ENCODE assay signal across 25 mouse cellular contexts in the genomic region with DNA sequence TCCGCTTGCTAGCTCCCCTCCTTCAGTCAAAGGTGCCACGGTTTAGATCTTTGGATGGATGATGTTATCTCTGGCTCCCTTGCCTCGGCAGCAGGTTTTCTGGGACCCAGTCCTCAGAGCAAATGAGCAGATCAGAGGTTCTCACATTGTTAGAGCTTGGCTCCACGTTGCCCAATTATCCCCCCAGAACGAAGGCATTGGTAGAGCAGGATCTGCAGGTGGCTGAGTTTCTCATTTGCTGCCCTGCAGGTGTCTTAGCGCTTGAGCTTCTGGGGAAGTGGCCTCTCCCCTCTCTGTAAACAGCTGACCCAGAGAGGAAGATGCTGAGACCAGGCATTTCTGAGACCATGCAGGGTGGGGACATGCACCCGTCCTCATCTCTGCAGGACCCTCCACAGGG.
"Had no signal": no experiment of that assay in that cellular context is flagged by ENCODE, and none has a peak within 500 bp of the region (broad histone marks: within the 10 kb centered on the region; RNA-seq: fewer than 3 reads in every experiment).

No protein-coding gene starts in this region.

- H3K9me3 ChIP-seq: heart, embryonic 10.5 days; heart, embryonic 12.5 days; hindbrain, embryonic 15.5 days; intestine, embryonic 15.5 days; limb, embryonic 10.5 days; liver, embryonic 13.5 days; liver, embryonic 15.5 days had no signal

- H3K4me3 ChIP-seq: gastrocnemius, adult 2 months; heart, embryonic 10.5 days; heart, embryonic 12.5 days; hindbrain, embryonic 15.5 days; intestine, embryonic 15.5 days; layer of hippocampus, adult 2 months; left cerebral cortex, adult 2 months; limb, embryonic 10.5 days; limb, embryonic 12.5 days; liver, embryonic 13.5 days; liver, embryonic 15.5 days had no signal

- H3K36me3 ChIP-seq: heart, embryonic 10.5 days; heart, embryonic 12.5 days; hindbrain, embryonic 15.5 days; intestine, embryonic 15.5 days; limb, embryonic 10.5 days; limb, embryonic 12.5 days; liver, embryonic 13.5 days; liver, embryonic 15.5 days had no signal

- H3K4me1 ChIP-seq: heart, embryonic 12.5 days; hindbrain, embryonic 15.5 days; intestine, embryonic 15.5 days; limb, embryonic 10.5 days had no signal

- H3K9ac ChIP-seq: heart, embryonic 12.5 days; hindbrain, embryonic 15.5 days; intestine, embryonic 15.5 days; limb, embryonic 12.5 days; liver, embryonic 13.5 days; liver, embryonic 15.5 days had no signal

- DNase-seq: gastrocnemius, adult 2 months; gastrocnemius, postnatal 10 days; gastrocnemius, postnatal 25 days; heart, adult 18-20 months; heart, postnatal 10 days; heart, postnatal 4 days; kidney, adult 18-20 months; kidney, adult 8-10 months; kidney, postnatal 10 days; kidney, postnatal 25 days; kidney, postnatal 4 days; liver; liver, embryonic 13.5 days had no signal

- H3K27me3 ChIP-seq: hindbrain, embryonic 15.5 days; intestine, embryonic 15.5 days; limb, embryonic 12.5 days; liver, embryonic 13.5 days had no signal

- H3K27ac ChIP-seq: gastrocnemius, adult 2 months; heart, embryonic 10.5 days; hindbrain, embryonic 15.5 days; intestine, embryonic 15.5 days; layer of hippocampus, adult 2 months; left cerebral cortex, adult 2 months; limb, embryonic 10.5 days; limb, embryonic 12.5 days; liver, embryonic 15.5 days had no signal

- ATAC-seq: inflammation-experienced regulatory T-cells, adult 6 months; intestine, embryonic 15.5 days; intestine, postnatal 0 days had no signal

- H3K4me2 ChIP-seq: heart, embryonic 12.5 days; hindbrain, embryonic 15.5 days; intestine, embryonic 15.5 days; limb, embryonic 12.5 days; liver, embryonic 11.5 days; liver, embryonic 13.5 days; liver, embryonic 15.5 days had no signal
